Mouse (Mus musculus): ENCODE measurements around the gene Ndrg3.
"Not testable (repeated sequence)": the region's sequence is repeated elsewhere in the genome, so short reads cannot be mapped to it uniquely, and the experiment has no call there.

The Ndrg3 gene

DNA sequence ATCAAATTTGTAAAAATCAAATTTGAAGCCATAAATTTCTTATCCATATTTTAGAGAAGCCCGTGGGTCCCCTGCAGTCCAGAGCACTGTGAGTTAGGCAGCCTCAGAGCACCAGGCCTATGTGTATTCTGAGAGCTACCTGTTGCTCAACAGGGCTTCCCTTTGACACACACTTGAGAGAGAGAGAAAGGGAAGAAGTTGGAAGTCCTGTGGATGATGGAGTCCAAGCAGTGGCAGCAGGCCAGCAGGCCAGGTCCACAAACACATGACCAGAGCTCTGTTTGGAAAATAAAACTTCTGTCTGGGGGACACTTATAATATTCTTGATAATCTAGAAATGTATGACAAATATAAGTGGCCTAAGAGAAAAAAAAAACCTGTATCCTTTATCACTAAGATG lies 58.4 kb downstream of the Ndrg3 start:
- DNase-seq = no peak

- no peak for DNase-seq
Observed at GRCm38 (mm10) chr2:156931421-156931820, 60.4 kb downstream of the Ndrg3 start.

GRCm38 (mm10) chr2:156930549-156930948 lies 61.3 kb downstream of the Ndrg3 start:
- DNase-seq = no peak

- no peak for DNase-seq
Observed at GRCm38 (mm10) chr2:156929519-156930120, 62.2 kb downstream of the Ndrg3 start.

GRCm38 (mm10) chr2:156928606-156929005 lies 63.2 kb downstream of the Ndrg3 start:
- no peak for DNase-seq

- DNase-seq = no peak
Observed at GRCm38 (mm10) chr2:156927663-156928062, 64.2 kb downstream of the Ndrg3 start.

- DNase-seq = peak; percentile 37
Observed at GRCm38 (mm10) chr2:156925611-156926010, 66.2 kb downstream of the Ndrg3 start.

DNA sequence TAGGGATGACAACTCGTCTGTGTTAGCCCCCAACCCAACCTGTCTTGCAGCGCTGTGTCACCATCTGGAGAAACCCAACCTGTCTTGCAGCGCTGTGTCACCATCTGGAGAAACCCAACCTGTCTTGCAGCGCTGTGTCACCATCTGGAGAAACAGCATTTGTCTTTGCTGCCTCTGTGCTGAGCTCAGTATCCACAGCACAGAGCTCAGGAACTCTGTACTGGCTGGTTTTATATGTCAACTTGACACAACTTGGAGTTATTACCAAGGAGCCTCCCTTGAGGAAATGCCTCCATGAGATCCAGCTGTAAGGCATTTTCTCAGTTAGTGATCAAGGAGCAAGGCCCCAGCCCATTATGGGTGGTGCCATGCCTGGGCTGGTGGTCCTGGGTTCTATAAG lies 66.8 kb downstream of the Ndrg3 start:
- not testable (repeated sequence) for DNase-seq

- no peak for DNase-seq
Observed at GRCm38 (mm10) chr2:156924210-156924898, 67.5 kb downstream of the Ndrg3 start.

- DNase-seq = no peak
Observed at GRCm38 (mm10) chr2:156923057-156923456, 68.8 kb downstream of the Ndrg3 start.

- DNase-seq = peak; percentile 55
Observed at GRCm38 (mm10) chr2:156919796-156920195, 72.1 kb downstream of the Ndrg3 start.

DNA sequence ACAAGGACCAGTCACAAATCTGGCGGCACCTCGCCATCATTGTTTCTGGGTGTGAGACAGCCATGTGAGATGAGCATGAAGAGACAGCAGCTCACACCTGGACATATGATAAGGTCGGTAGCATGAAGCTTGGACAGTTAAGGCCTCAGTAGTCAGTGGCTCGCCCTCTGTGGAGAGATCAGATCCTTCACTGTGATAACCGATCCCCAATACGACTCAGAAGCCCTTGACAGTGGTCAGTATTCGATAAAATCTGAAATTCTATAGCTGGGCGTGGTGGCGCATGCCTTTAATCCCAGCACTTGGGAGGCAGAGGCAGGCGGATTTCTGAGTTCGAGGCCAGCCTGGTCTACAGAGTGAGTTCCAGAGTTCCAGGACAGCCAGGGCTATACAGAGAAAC lies 72.7 kb downstream of the Ndrg3 start:
- not testable (repeated sequence) for DNase-seq

- DNase-seq = peak; percentile 56
Observed at GRCm38 (mm10) chr2:156918562-156918961, 73.3 kb downstream of the Ndrg3 start.

DNA sequence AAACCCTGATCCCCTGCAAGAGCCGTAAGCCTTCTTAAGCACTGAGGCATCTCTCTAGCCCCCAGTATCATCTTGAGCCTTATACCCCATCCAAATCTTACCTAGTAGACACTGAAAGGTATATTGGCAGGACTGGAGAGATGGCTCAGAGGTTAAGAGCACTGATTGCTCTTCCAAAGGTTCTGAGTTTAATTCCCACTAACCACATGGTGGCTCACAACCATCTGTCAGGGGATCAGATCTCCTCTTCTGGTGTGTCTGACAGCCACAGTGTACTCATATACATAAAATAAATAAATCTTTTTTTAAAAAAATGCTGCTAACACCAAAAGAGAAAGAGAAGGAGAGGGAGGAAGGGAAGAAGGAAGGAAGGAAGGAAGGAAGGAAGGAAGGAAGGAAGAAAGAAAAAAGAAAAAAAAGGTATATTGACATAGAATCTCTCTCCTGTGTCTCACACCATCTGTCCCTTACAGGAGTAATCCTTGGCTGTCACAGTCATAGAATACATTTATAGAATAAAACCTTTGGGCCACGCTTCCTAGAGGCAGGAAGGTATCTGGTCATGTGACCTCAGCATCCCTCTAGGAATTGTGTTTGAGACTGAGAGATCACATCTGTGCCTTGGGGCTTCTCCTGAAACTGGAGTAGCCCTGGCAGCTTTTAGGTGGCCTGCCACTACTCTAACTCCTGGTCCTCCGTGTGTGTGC lies 75.3 kb downstream of the Ndrg3 start:
- DNase-seq = no peak

GRCm38 (mm10) chr2:156915559-156915958 lies 76.3 kb downstream of the Ndrg3 start:
- no peak for DNase-seq

GRCm38 (mm10) chr2:156913191-156913590 lies 78.7 kb downstream of the Ndrg3 start:
- DNase-seq = no peak

- not testable (repeated sequence) for DNase-seq
Observed at GRCm38 (mm10) chr2:156905931-156906330, 85.9 kb downstream of the Ndrg3 start.

GRCm38 (mm10) chr2:156904976-156905717 lies 86.7 kb downstream of the Ndrg3 start:
- no peak for DNase-seq

DNA sequence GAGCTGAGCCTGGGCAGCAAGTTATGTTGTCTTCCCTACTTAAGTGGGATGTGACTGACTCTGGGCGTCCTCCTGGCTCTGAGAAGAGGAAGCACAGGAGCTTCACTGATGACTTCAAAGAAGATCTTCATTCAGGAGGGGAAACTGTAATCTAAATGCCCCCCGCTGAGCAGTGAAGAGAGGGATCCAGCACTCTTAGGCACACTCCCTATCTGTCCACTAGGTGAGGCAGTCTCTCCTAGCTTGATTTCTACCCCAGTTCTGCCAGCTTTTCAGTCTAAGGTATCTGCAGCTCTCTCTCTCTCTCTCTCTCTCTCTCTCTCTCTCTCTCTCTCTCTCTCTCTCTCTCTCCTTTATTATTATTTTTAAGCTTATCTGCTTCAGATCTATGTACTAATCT lies 88.5 kb downstream of the Ndrg3 start:
- DNase-seq = peak; percentile 31

GRCm38 (mm10) chr2:156902411-156902810 lies 89.4 kb downstream of the Ndrg3 start:
- DNase-seq = not testable (repeated sequence)

GRCm38 (mm10) chr2:156901883-156902282 lies 90.0 kb downstream of the Ndrg3 start:
- DNase-seq = no peak

GRCm38 (mm10) chr2:156901344-156901743 lies 90.5 kb downstream of the Ndrg3 start:
- DNase-seq = no peak

DNA sequence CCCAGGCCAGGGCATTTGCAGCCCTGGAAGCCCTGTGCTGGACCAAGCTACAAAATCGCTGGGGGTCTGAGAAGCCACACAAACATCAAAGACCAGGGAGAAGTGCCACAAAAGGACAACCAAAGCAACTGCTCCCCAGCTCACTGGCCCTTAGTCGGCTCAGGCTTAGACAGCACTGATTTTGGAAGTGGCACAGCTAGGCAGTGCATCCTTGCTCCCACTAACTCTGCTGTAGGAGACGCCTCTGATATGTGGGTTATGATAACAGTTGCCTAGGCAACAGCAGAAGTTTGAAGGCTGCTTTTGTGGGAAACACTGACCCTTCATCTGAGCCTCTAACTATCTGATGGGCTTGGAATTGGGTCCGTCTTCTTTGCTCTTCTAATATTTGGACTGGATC lies 92.7 kb downstream of the Ndrg3 start:
- no peak for DNase-seq

Data from thymus, postnatal 14 days (tissue).